Mouse (Mus musculus) heart, postnatal 10 days (tissue): ENCODE results near the gene Ttc25. TPM values are rescaled to one million over a fixed set of nuclear protein-coding genes. Genes with fewer than 3 reads are reported as not detected.

Experiments used
- DNase-seq, 2 experiments: peaks; one replicate each; pipeline ENCODE4 v3.0.0; 2021
- intact Hi-C: fragments of 180-260 bp; cut with DNase I; formaldehyde crosslinking; loops from one replicate; pipeline ENCODE4 v1.15.1; 2025
- total RNA-seq, 2 experiments: library from RNA; stranded (reverse); gene quantifications; 2 replicates each; pipeline ENCODE4 v1.2.3; 2021

Ttc25 gene
- under 1 TPM; 0.17 to 0.38 TPM for total RNA-seq

GRCm38 (mm10) chr11:100544832-100545745 lies at the start of gene Ttc25:
Gene Ttc25 (plus strand): TSS chr11:100545607.
- intact Hi-C loops = no loop called here
- peak; percentile 92 to 93 for DNase-seq

GRCm38 (mm10) chr11:100500241-100500640 lies 45.2 kb upstream of the Ttc25 start:
- DNase-seq = no peak
- intact Hi-C loops = no loop called here

GRCm38 (mm10) chr11:100500651-100501050 lies 44.8 kb upstream of the Ttc25 start:
- DNase-seq = no peak
- intact Hi-C loops = no loop called here

GRCm38 (mm10) chr11:100501321-100501720 lies 44.1 kb upstream of the Ttc25 start:
- no peak for DNase-seq
- intact Hi-C loops = no loop called here

- intact Hi-C loops = no loop called here
- no peak for DNase-seq
Observed at GRCm38 (mm10) chr11:100504990-100505660, 40.3 kb upstream of the Ttc25 start.

GRCm38 (mm10) chr11:100505997-100506396 lies 39.4 kb upstream of the Ttc25 start:
- intact Hi-C loops = no loop called here
- no peak for DNase-seq

- DNase-seq = no peak
- intact Hi-C loops = loop anchor here (5.0 kb wide), 1 partner anchor 47 kb away; no protein-coding TSS in a partner anchor
Observed at GRCm38 (mm10) chr11:100510556-100510955, 34.9 kb upstream of the Ttc25 start.

- intact Hi-C loops = loop anchor here (5.0 kb wide), 1 partner anchor 45 kb away; no protein-coding TSS in a partner anchor
- DNase-seq = peak; percentile 24 to 54
Observed at GRCm38 (mm10) chr11:100512384-100512783, 33.0 kb upstream of the Ttc25 start.

- DNase-seq = no peak
- intact Hi-C loops = loop anchor here (5.0 kb wide), 1 partner anchor 44 kb away; no protein-coding TSS in a partner anchor
Observed at GRCm38 (mm10) chr11:100513716-100514115, 31.7 kb upstream of the Ttc25 start.

- DNase-seq = no peak
- intact Hi-C loops = no loop called here
Observed at GRCm38 (mm10) chr11:100515061-100515460, 30.3 kb upstream of the Ttc25 start.

GRCm38 (mm10) chr11:100515789-100516188 lies 29.6 kb upstream of the Ttc25 start:
- no peak for DNase-seq
- intact Hi-C loops = no loop called here

- intact Hi-C loops = no loop called here
- no peak for DNase-seq
Observed at GRCm38 (mm10) chr11:100516291-100516690, 29.1 kb upstream of the Ttc25 start.

- intact Hi-C loops = no loop called here
- DNase-seq = no peak
Observed at GRCm38 (mm10) chr11:100518188-100518591, 27.2 kb upstream of the Ttc25 start.

GRCm38 (mm10) chr11:100519188-100519587 lies 26.2 kb upstream of the Ttc25 start:
- intact Hi-C loops = no loop called here
- DNase-seq = no peak

GRCm38 (mm10) chr11:100520838-100521237 lies 24.6 kb upstream of the Ttc25 start:
- intact Hi-C loops = no loop called here
- DNase-seq = no peak

GRCm38 (mm10) chr11:100524358-100524757 lies 21.0 kb upstream of the Ttc25 start:
- intact Hi-C loops = no loop called here
- DNase-seq = peak; percentile 26 to 38

GRCm38 (mm10) chr11:100524987-100525630 lies 20.3 kb upstream of the Ttc25 start:
- DNase-seq = no peak
- intact Hi-C loops = no loop called here

- DNase-seq = no peak
- intact Hi-C loops = no loop called here
Observed at GRCm38 (mm10) chr11:100526052-100526816, 19.2 kb upstream of the Ttc25 start.

GRCm38 (mm10) chr11:100527066-100527457 lies 18.3 kb upstream of the Ttc25 start:
- DNase-seq = peak; percentile 72 to 74
- intact Hi-C loops = no loop called here
